Mouse (Mus musculus) brain, adult 2 months (tissue): ENCODE results near the gene Tfap2a.

Experiments
- DNase-seq: peaks from one replicate; pipeline ENCODE4 v3.0.0; 2011; ENCODE audit warnings: low read depth, low spot score

Gene Tfap2a

GRCm38 (mm10) chr13:40713241-40713640 lies 24.9 kb downstream of the Tfap2a start:
- no peak for DNase-seq

DNA sequence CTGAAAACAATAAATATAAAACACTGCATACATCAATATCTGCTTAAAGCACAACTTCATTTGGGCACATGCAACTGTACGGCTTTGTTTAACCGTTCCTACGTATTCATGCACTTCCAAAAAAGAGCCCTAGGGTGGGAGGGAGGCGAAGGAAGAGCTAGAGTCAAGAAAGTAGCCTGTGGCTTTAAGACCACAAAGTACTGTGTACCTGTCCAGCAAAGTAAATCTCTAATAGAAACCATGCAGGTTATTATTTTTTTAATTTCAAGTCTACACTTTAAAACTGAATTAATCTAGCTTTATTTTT lies 25.7 kb downstream of the Tfap2a start:
- DNase-seq = no peak

DNA sequence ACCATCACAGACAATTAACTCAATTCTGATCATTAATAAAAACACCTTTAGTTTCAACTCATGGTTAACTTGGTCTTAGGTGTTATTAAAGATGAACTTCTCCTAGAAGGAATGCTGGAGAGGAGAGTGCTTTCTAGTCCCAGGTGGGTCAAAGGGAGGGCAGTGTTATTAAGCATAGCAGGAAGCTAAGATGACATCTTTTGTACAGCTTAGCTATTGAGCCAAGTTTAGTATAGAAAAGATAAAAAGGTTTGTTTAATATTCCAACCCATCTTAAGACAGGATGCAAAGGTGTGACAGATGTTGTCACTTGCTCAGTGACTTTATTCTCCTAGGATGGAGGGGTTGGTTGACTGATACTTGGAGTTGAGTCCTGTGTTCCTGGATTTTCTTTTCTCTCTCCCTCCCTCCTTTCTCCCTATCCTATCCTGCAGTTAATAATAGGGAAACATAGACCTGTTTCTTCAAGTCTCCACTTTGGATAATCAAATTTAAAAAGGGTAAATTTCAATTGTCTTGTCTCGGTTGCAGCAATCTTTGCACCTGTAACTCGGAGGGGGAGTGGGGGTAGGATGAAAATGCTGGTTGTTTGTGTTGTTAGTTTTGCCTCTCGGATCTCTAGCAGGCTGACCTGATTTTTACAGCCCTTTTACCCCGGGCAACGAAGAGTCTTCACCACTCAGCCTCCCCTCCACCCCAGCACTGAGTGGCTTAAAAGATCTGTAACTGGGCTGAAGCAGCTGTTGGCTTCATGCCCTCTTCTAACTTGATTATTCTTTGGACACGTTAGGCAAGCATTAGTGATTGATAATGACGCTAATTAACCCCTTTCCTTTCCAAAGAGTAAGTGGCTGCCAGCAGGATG lies 26.3 kb downstream of the Tfap2a start:
- no peak for DNase-seq

GRCm38 (mm10) chr13:40710062-40710342 lies 28.2 kb downstream of the Tfap2a start:
- DNase-seq = no peak

DNA sequence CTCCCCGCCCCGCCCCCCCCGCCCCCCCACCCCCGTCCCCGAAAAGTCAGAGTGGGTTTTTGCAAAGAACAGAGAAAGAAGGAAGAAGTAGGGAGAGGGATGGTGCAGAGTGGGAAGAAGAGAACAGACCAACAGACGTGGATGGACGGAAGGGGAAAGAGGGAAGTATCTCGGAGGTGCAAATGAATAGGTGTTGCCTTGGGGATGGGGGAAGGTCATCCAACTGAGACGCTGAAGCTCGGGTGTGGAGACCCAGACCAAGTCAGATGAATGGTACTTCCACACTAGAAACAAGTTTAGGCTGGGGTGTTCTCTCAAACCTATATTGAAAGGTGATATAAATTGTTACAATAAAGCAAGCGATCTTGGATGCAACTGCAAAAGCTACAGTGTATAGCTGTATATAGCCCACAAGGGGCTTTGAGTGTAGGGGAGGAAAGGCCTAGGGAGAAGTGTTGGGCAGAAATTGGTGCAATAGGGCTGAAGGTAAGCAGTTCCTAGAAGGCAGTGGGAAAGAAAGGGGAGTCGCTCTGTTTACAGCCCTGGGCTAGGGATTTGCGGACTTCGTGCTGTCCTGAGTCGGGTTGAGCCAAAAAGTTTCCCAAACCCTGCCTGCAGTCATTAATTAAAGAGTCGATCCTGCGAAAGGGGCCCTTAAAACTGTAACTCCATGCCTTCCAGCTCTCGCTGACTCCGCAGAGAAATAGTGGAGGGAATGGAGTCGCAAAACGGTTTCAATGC lies 28.7 kb downstream of the Tfap2a start:
- no peak for DNase-seq

- no peak for DNase-seq
Observed at GRCm38 (mm10) chr13:40708913-40709312, 29.3 kb downstream of the Tfap2a start.

DNA sequence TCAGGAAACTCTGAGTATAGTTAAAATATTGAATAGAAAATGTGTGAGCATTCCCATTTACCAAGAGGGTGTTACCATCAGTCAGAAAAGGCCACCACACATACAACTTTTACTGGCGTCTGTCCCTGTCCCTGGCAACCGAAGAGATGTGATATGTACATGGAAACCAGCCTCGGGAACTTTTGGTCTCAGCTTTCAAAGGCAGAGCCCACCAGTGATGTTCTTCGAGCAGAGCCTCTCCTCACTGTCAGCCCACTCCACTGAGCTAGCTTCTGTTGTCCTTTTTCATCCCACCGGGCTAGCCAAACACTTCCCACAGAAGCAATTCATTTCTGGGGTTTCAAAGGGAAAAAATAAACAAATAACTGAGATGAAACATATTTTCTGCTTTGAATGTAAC lies 29.9 kb downstream of the Tfap2a start:
- no peak for DNase-seq

- no peak for DNase-seq
Observed at GRCm38 (mm10) chr13:40707646-40708045, 30.5 kb downstream of the Tfap2a start.

GRCm38 (mm10) chr13:40706612-40707011 lies 31.6 kb downstream of the Tfap2a start:
- no peak for DNase-seq

- DNase-seq = no peak
Observed at GRCm38 (mm10) chr13:40705821-40706425, 32.3 kb downstream of the Tfap2a start.

DNA sequence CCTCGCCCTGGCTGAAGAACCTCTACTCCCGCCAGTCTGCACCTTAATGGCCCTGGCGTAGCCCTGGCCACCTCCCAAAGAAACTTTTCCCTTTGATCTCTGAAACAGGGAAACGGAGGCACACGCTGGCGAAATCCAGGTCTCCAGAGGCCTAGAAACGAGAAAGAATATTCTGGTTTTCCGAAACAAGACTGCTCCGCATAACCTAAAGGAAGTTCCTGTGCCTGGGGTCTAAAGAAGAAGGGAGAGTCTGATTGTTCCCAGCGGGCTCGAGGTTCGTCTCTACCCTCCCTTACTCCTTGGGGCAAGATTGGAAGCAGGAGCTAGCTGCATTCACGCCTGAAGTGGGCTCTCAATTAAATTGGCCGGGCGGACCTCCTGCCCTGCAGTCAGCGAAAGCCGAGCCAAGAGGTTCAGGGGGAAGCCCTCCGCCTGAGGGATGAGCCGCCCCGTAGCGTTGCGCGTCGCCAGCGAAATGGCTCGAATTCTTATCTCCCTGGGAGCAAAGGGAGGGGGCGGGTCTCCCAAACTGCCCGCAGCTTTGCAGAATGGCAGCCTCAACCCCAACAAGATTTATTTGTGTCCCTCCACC lies 33.2 kb downstream of the Tfap2a start:
- DNase-seq = no peak

DNA sequence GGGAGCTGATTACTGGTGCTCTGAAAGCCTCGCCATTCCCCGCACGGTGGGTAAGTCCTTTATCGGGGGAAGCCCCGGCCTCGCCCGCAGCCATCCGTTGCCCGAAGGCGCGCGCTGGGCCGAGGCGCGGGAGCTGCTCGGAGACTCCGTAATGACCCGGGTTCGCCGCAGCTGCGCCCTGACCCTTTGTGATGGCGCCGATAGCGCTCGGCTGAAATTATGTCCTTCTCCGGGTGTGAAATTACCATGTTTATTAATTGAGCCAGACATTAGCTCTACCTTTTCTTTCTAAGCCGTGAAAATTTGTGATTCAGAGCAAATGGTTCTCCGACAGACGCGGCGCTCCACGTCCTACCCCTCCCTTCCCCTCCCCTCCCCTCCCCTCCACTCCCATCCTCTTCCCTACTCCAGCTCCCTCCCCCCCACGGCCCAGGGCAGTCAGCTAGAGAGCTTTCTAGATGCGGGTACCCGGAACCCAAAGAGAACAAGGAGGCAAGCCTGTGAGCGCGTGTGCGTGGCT lies 34.1 kb downstream of the Tfap2a start:
- no peak for DNase-seq

GRCm38 (mm10) chr13:40703123-40703797 lies 34.9 kb downstream of the Tfap2a start:
- DNase-seq = no peak

DNA sequence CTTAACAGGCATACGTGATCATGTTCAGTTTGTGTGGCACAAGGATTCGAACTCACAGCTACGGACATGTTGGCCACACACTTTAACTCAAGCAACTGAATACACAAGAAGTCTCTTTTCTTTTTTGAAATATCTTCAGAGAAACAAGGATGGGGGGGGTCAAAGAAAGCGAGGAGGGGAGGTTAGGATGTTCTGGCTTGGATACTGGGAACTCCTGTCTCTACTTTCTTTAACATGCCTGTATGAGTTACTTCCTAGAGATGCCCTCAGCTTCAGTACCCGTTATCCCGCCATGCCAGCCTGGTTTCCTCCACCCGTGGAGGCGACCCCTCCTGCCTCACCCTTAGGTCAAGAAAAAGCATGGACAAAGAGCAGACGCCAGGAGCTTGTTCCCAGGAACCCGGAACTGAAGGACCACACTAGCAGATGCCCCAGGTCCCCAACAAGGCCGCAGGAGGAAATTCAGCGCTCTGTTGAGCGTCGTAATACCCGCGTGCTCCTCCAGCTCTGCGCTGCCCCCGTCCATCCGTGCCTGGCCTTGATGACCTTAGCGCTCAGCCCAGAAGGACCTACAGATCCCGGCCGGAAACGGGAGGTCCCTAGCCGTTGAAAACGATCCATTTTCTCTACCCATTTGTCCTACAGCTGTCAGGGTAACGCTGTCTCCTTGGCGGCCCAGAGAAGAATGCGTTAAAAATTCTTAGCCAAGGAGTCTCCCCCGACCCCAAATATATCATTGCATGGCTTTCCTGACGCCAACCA lies 35.6 kb downstream of the Tfap2a start:
- no peak for DNase-seq

GRCm38 (mm10) chr13:40701691-40702090 lies 36.5 kb downstream of the Tfap2a start:
- DNase-seq = no peak

- no peak for DNase-seq
Observed at GRCm38 (mm10) chr13:40685790-40686189, 52.4 kb downstream of the Tfap2a start.

GRCm38 (mm10) chr13:40676730-40677129 lies 61.4 kb downstream of the Tfap2a start:
- DNase-seq = no peak
